Comparison of ENCODE assay signal across 8 mouse cellular contexts in genomic region chr7:28801901-28802670, GRCm38 (mm10). TPM values are rescaled to one million over a fixed set of nuclear protein-coding genes. Genes with fewer than 3 reads are reported as not detected.
DNase-seq lines count a peak whose midpoint lies in the region; ATAC-seq lines count a peak whose summit lies in the region.

No protein-coding gene starts in this region.

- 10% methylated on average over 10 of the region's 10 CpGs for WGBS in forebrain, embryonic 15.5 days
- WGBS in intestine, embryonic 16.5 days = 14% methylated on average over 10 of the region's 10 CpGs
- WGBS in lung, embryonic 15.5 days = 13% methylated on average over 10 of the region's 10 CpGs

- no peaks in the 10 kb centered on the region for H3K36me3 ChIP-seq in forebrain, embryonic 15.5 days
- no peaks in the 10 kb centered on the region for H3K36me3 ChIP-seq in intestine, embryonic 16.5 days (ENCODE audit: control insufficient read depth, insufficient read depth, low read length)
- H3K36me3 ChIP-seq in lung, embryonic 15.5 days = no peaks in the 10 kb centered on the region

- H3K4me1 ChIP-seq in forebrain, embryonic 15.5 days = peaks cover 21% of the 10 kb centered on the region
- peaks cover 33% of the 10 kb centered on the region for H3K4me1 ChIP-seq in intestine, embryonic 16.5 days (ENCODE audit: control insufficient read depth, insufficient read depth, low read length)
- peaks cover 43% of the 10 kb centered on the region for H3K4me1 ChIP-seq in lung, embryonic 15.5 days

- H3K4me3 ChIP-seq in forebrain, embryonic 15.5 days = no peak overlapping the region
- peak overlapping the region; percentile 16; the same call in 1 of the 2 replicates for H3K4me3 ChIP-seq in intestine, embryonic 16.5 days (ENCODE audit: low read length)
- H3K4me3 ChIP-seq in lung, embryonic 15.5 days = no peak overlapping the region

- ATAC-seq in forebrain, embryonic 15.5 days (replicated peaks) = no peak
- ATAC-seq in intestine, embryonic 16.5 days = peak; percentile 77
- ATAC-seq in lung, embryonic 15.5 days (ENCODE audit: borderline replicate concordance, extremely low read depth, low FRiP score, low TSS enrichment) = peak; percentile 79; the same call in 1 of the 2 replicates

- H3K9ac ChIP-seq in forebrain, embryonic 15.5 days (replicated peaks) = no peak overlapping the region
- H3K9ac ChIP-seq in intestine, embryonic 16.5 days (ENCODE audit: low read depth, low read length) = peak overlapping the region; percentile 60
- 0 out of 2 replicates have a peak overlapping the region, but pooled peaks have one; percentile 7 for H3K9ac ChIP-seq in lung, embryonic 15.5 days

- no peaks in the 10 kb centered on the region for H3K9me3 ChIP-seq in forebrain, embryonic 15.5 days
- no peaks in the 10 kb centered on the region for H3K9me3 ChIP-seq in intestine, embryonic 16.5 days (ENCODE audit: control insufficient read depth, low read length)
- no peaks in the 10 kb centered on the region for H3K9me3 ChIP-seq in lung, embryonic 15.5 days

- H3K4me2 ChIP-seq in forebrain, embryonic 15.5 days (replicated peaks) = no peak overlapping the region
- H3K4me2 ChIP-seq in intestine, embryonic 16.5 days (ENCODE audit: low read depth, low read length) = peak overlapping the region; percentile 55
- peak overlapping the region; percentile 39 for H3K4me2 ChIP-seq in lung, embryonic 15.5 days

- H3K27me3 ChIP-seq in forebrain, embryonic 15.5 days = no peaks in the 10 kb centered on the region
- H3K27me3 ChIP-seq in intestine, embryonic 16.5 days (replicated peaks; ENCODE audit: control insufficient read depth, insufficient read depth, low read length) = no peaks in the 10 kb centered on the region
- no peaks in the 10 kb centered on the region for H3K27me3 ChIP-seq in lung, embryonic 15.5 days

- H3K27ac ChIP-seq in forebrain, embryonic 15.5 days (replicated peaks) = peak overlapping the region; percentile 66
- H3K27ac ChIP-seq in intestine, embryonic 16.5 days (ENCODE audit: low read length) = peak overlapping the region; percentile 100
- peak overlapping the region; percentile 97 for H3K27ac ChIP-seq in lung, embryonic 15.5 days

- peak; percentile 42 for DNase-seq in ovary, postnatal 36 days (ENCODE audit: low spot score)
- no peak for DNase-seq in ovary, adult 18-20 months (ENCODE audit: low spot score)
- peak; percentile 79 for DNase-seq in yolk sac, embryonic 10.5 days (ENCODE audit: low spot score)
- DNase-seq in T-cell, adult 2 months (ENCODE audit: low spot score) = no peak
- no peak for DNase-seq in B cell, adult 2 months

RNA-seq across cellular contexts. Expression of gene Hnrnpl, which starts 6.3 kb away (rescaled TPM):
- 231 and 243 TPM in 2 replicates for polyA plus RNA-seq in forebrain, embryonic 15.5 days (2015; fragmentation: Nextera tagmentation; extraction: Ambion mirVana)
- polyA plus RNA-seq in intestine, embryonic 16.5 days (2015; fragmentation: Nextera tagmentation; extraction: Ambion mirVana) = 142 and 146 TPM in 2 replicates
- 254 and 264 TPM in 2 replicates for polyA plus RNA-seq in lung, embryonic 15.5 days (2015; fragmentation: Nextera tagmentation; extraction: Ambion mirVana)

RNA-seq across cellular contexts. Expression of gene Rinl, which starts 13.3 kb away (rescaled TPM):
- polyA plus RNA-seq in forebrain, embryonic 15.5 days (2015; fragmentation: Nextera tagmentation; extraction: Ambion mirVana) = 1.8 and 2.5 TPM in 2 replicates
- 5.2 and 5.9 TPM in 2 replicates for polyA plus RNA-seq in intestine, embryonic 16.5 days (2015; fragmentation: Nextera tagmentation; extraction: Ambion mirVana)
- 7.1 and 8.8 TPM in 2 replicates for polyA plus RNA-seq in lung, embryonic 15.5 days (2015; fragmentation: Nextera tagmentation; extraction: Ambion mirVana)

RNA-seq across cellular contexts. Expression of gene Ech1, which starts 22.9 kb away (rescaled TPM):
- 85.2 and 86.5 TPM in 2 replicates for polyA plus RNA-seq in forebrain, embryonic 15.5 days (2015; fragmentation: Nextera tagmentation; extraction: Ambion mirVana)
- 347 and 378 TPM in 2 replicates for polyA plus RNA-seq in intestine, embryonic 16.5 days (2015; fragmentation: Nextera tagmentation; extraction: Ambion mirVana)
- 154 and 162 TPM in 2 replicates for polyA plus RNA-seq in lung, embryonic 15.5 days (2015; fragmentation: Nextera tagmentation; extraction: Ambion mirVana)

RNA-seq across cellular contexts. Expression of gene Lgals4, which starts 31.6 kb away (rescaled TPM):
- 4.2 and 4.9 TPM in 2 replicates for polyA plus RNA-seq in forebrain, embryonic 15.5 days (2015; fragmentation: Nextera tagmentation; extraction: Ambion mirVana)
- polyA plus RNA-seq in intestine, embryonic 16.5 days (2015; fragmentation: Nextera tagmentation; extraction: Ambion mirVana) = 2,407 and 2,590 TPM in 2 replicates
- 6.7 and 9.2 TPM in 2 replicates for polyA plus RNA-seq in lung, embryonic 15.5 days (2015; fragmentation: Nextera tagmentation; extraction: Ambion mirVana)

RNA-seq across cellular contexts. Expression of gene Nfkbib, which starts 34.8 kb away (rescaled TPM):
- 59.0 and 62.0 TPM in 2 replicates for polyA plus RNA-seq in forebrain, embryonic 15.5 days (2015; fragmentation: Nextera tagmentation; extraction: Ambion mirVana)
- 46.2 and 49.1 TPM in 2 replicates for polyA plus RNA-seq in intestine, embryonic 16.5 days (2015; fragmentation: Nextera tagmentation; extraction: Ambion mirVana)
- polyA plus RNA-seq in lung, embryonic 15.5 days (2015; fragmentation: Nextera tagmentation; extraction: Ambion mirVana) = 36.9 and 38.7 TPM in 2 replicates

Comparison
In these comparisons a context has a peak if more than half of its experiments do, and no peak if none do; other contexts are left out.
1. DNase-seq: peak in ovary, postnatal 36 days (single experiment) and yolk sac, embryonic 10.5 days (single experiment); none in ovary, adult 18-20 months (single experiment), T-cell, adult 2 months (single experiment) and B cell, adult 2 months (0 of 2).
2. Peak in every context shown above with its lines, with median percentiles within 50 percentile points of each other: H3K27ac ChIP-seq.